Mouse (Mus musculus) forebrain, embryonic 14.5 days (tissue): ENCODE data around the gene 5530401A14Rik. TPM values are rescaled to one million over a fixed set of nuclear protein-coding genes. Genes with fewer than 3 reads are reported as not detected.
A peak's percentile ranks its signal among the peaks of the same experiment; 100 is the strongest.

Experiments used
- ATAC-seq: fragments of 200-750 bp; cut with Nextera tagmentation; 2 replicates; pipeline ENCODE4 v1.8.0; 2017; ENCODE audit warnings: mild to moderate bottlenecking, moderate library complexity
- DNase-seq: peaks from one replicate; pipeline ENCODE4 v3.0.0-alpha.2; 2015; ENCODE audit warnings: low spot score
- H3K27ac ChIP-seq: fragments of 300-500 bp; sonication (generic); 2 replicates; pipeline ENCODE4 v1.5.1; 2014; ENCODE audit warnings: low read depth, mild to moderate bottlenecking, control low read depth, low read length, moderate library complexity
- H3K27me3 ChIP-seq: fragments of 300-500 bp; sonication (generic); replicated peaks from 2 replicates; pipeline ENCODE4 v1.6.1; 2014; ENCODE audit warnings: low read length, control low read depth, mixed read lengths; ENCODE audit not compliant: control insufficient read depth, insufficient read depth
- H3K36me3 ChIP-seq: fragments of 300-500 bp; sonication (generic); 2 replicates; pipeline ENCODE4 v1.6.1; 2014; ENCODE audit warnings: low read length, control low read depth; ENCODE audit not compliant: control insufficient read depth, insufficient read depth
- H3K4me1 ChIP-seq: fragments of 300-500 bp; sonication (generic); 2 replicates; pipeline ENCODE4 v1.6.1; 2014; ENCODE audit warnings: antibody characterized with exemption, low read length, control low read depth; ENCODE audit not compliant: control insufficient read depth, insufficient read depth
- H3K4me2 ChIP-seq: fragments of 300-500 bp; sonication (generic); 2 replicates; pipeline ENCODE4 v1.6.1; 2014; ENCODE audit warnings: mild to moderate bottlenecking, control low read depth, low read length
- H3K4me3 ChIP-seq: fragments of 300-500 bp; sonication (generic); 2 replicates; pipeline ENCODE4 v1.5.1; 2014; ENCODE audit warnings: low read depth, low read length, control low read depth
- H3K9ac ChIP-seq: fragments of 300-500 bp; sonication (generic); 2 replicates; pipeline ENCODE4 v1.6.1; 2014; ENCODE audit warnings: mild to moderate bottlenecking, low read length, control low read depth, moderate library complexity
- H3K9me3 ChIP-seq: fragments of 300-500 bp; sonication (generic); replicated peaks from 2 replicates; pipeline ENCODE4 v1.6.1; 2016; ENCODE audit warnings: low read length, control low read depth, mixed read lengths; ENCODE audit not compliant: control insufficient read depth
- WGBS: fragments of 180-500 bp; shearing (Covaris S2); extraction: QIAGEN DNeasy Blood & Tissue Kit; methylation state at CpG from one replicate; pipeline ENCODE4 v1.1.7; 2014; 5-methylcytosine and 5-hydroxymethylcytosine counted together
- polyA plus RNA-seq: library from polyadenylated mRNA; unstranded; fragments of >200 nt; fragmentation: Nextera tagmentation; extraction: Ambion mirVana; gene quantifications from 2 replicates; pipeline ENCODE4 v1.2.1, GENCODE M21; 2014

The 5530401A14Rik gene
- polyA plus RNA-seq, 1 experiment from 2014 or later, result 0.08 TPM

- no peak overlapping the region for H3K9ac ChIP-seq
- H3K27me3 ChIP-seq, result no peaks in the 10 kb centered on the region
These were observed 12.5 kb upstream of the 5530401A14Rik start for GRCm38 (mm10) chr11:81847773-81848490.

GRCm38 (mm10) chr11:81865661-81866382, 5.3 kb downstream of the 5530401A14Rik start:
- H3K27ac ChIP-seq, result no peak overlapping the region

More at GRCm38 (mm10) chr11:81847773-81848490, 12.5 kb upstream of the 5530401A14Rik start:
- 90% methylated on average over 1 of the region's 1 CpGs for WGBS
- Histone ChIP-seq H3K9me3 (no peaks in the 10 kb centered on the region), H3K27ac (no peak overlapping the region), H3K4me1 (no peaks in the 10 kb centered on the region; the same call in 1 of the 2 replicates), H3K4me2 (no peak overlapping the region), H3K4me3 (no peak overlapping the region), H3K36me3 (no peaks in the 10 kb centered on the region)
- DNase-seq (no peak), ATAC-seq (no peak)

GRCm38 (mm10) chr11:81871506-81872213, 11.2 kb downstream of the 5530401A14Rik start:
- no peaks in the 10 kb centered on the region for H3K9me3 ChIP-seq
- no peak for ATAC-seq
- no peak for DNase-seq

More at GRCm38 (mm10) chr11:81865661-81866382, 5.3 kb downstream of the 5530401A14Rik start:
- peak; percentile 48 for DNase-seq
- H3K4me2 ChIP-seq, result no peak overlapping the region
- H3K36me3 ChIP-seq, result no peaks in the 10 kb centered on the region
- no peaks in the 10 kb centered on the region for H3K27me3 ChIP-seq
- peaks cover 5% of the 10 kb centered on the region for H3K4me1 ChIP-seq
- ATAC-seq, result no peak
- H3K9ac ChIP-seq, result no peak overlapping the region
- WGBS, result 40% methylated on average over 10 of the region's 10 CpGs
- H3K9me3 ChIP-seq, result no peaks in the 10 kb centered on the region
- no peak overlapping the region for H3K4me3 ChIP-seq

GRCm38 (mm10) chr11:81896511-81896910, 36.0 kb downstream of the 5530401A14Rik start:
- Histone ChIP-seq H3K27me3 (no peaks in the 10 kb centered on the region), H3K27ac (no peak overlapping the region), H3K4me3 (no peak overlapping the region), H3K4me1 (peaks cover 9% of the 10 kb centered on the region), H3K9ac (no peak overlapping the region), H3K9me3 (no peaks in the 10 kb centered on the region), H3K4me2 (no peak overlapping the region), H3K36me3 (no peaks in the 10 kb centered on the region)
- ATAC-seq (no peak), DNase-seq (no peak)
- 87% methylated on average over 6 of the region's 6 CpGs for WGBS

More at GRCm38 (mm10) chr11:81871506-81872213, 11.2 kb downstream of the 5530401A14Rik start:
- Histone ChIP-seq H3K36me3 (no peaks in the 10 kb centered on the region), H3K4me3 (no peak overlapping the region), H3K27me3 (no peaks in the 10 kb centered on the region), H3K4me1 (no peaks in the 10 kb centered on the region), H3K4me2 (no peak overlapping the region), H3K9ac (no peak overlapping the region), H3K27ac (no peak overlapping the region)
- 68% methylated on average over 9 of the region's 9 CpGs for WGBS

- Histone ChIP-seq H3K9ac (no peak overlapping the region), H3K4me2 (no peak overlapping the region), H3K27me3 (no peaks in the 10 kb centered on the region), H3K9me3 (no peaks in the 10 kb centered on the region), H3K4me3 (no peak overlapping the region), H3K27ac (peak overlapping the region; percentile 79), H3K4me1 (peaks cover 9% of the 10 kb centered on the region), H3K36me3 (no peaks in the 10 kb centered on the region)
- DNase-seq, result peak; percentile 78
- WGBS, result under 1% methylated on average over 8 of the region's 8 CpGs
- peak; percentile 75 for ATAC-seq
These were observed 37.3 kb downstream of the 5530401A14Rik start for GRCm38 (mm10) chr11:81897547-81898354.

- Histone ChIP-seq H3K27ac (no peak overlapping the region), H3K9ac (no peak overlapping the region), H3K4me1 (peaks cover 7% of the 10 kb centered on the region), H3K4me3 (no peak overlapping the region), H3K4me2 (no peak overlapping the region), H3K27me3 (no peaks in the 10 kb centered on the region), H3K36me3 (no peaks in the 10 kb centered on the region), H3K9me3 (no peaks in the 10 kb centered on the region)
- no peak for DNase-seq
- ATAC-seq, result no peak
These were observed 41.8 kb downstream of the 5530401A14Rik start for GRCm38 (mm10) chr11:81902318-81902717.

GRCm38 (mm10) chr11:81908760-81909159, 48.3 kb downstream of the 5530401A14Rik start:
- H3K4me2 ChIP-seq, result no peak overlapping the region
- H3K9ac ChIP-seq, result no peak overlapping the region
- H3K4me3 ChIP-seq, result no peak overlapping the region
- ATAC-seq (no peak), DNase-seq (no peak)
- 88% methylated on average over 1 of the region's 1 CpGs for WGBS
- no peaks in the 10 kb centered on the region for H3K4me1 ChIP-seq
- no peak overlapping the region for H3K27ac ChIP-seq
- no peaks in the 10 kb centered on the region for H3K36me3 ChIP-seq
- no peaks in the 10 kb centered on the region for H3K27me3 ChIP-seq
- no peaks in the 10 kb centered on the region for H3K9me3 ChIP-seq

GRCm38 (mm10) chr11:81909397-81909894, 49.0 kb downstream of the 5530401A14Rik start:
- H3K4me1 ChIP-seq, result no peaks in the 10 kb centered on the region
- no peak overlapping the region for H3K27ac ChIP-seq
- DNase-seq (no peak), ATAC-seq (no peak)
- no peaks in the 10 kb centered on the region for H3K9me3 ChIP-seq
- H3K9ac ChIP-seq, result no peak overlapping the region
- H3K36me3 ChIP-seq, result no peaks in the 10 kb centered on the region
- H3K4me2 ChIP-seq, result no peak overlapping the region
- H3K4me3 ChIP-seq, result no peak overlapping the region
- WGBS, result 89% methylated on average over 5 of the region's 5 CpGs
- H3K27me3 ChIP-seq, result no peaks in the 10 kb centered on the region
